Mouse (Mus musculus) common myeloid progenitor, adult 5-6 weeks (primary cell): ENCODE data around the gene D430041D05Rik. TPM values are rescaled to one million over a fixed set of nuclear protein-coding genes. Genes with fewer than 3 reads are reported as not detected.
A peak's percentile ranks its signal among the peaks of the same experiment; 100 is the strongest.

Source experiments
- ATAC-seq: replicated peaks from 2 replicates; pipeline ENCODE4 v1.8.0; 2016; ENCODE audit warnings: low read depth, mild to moderate bottlenecking, moderate TSS enrichment, inconsistent platforms; ENCODE audit not compliant: poor library complexity, severe bottlenecking
- total RNA-seq: library from RNA; stranded (forward); fragments of 200-1000, 187-1606 nt; gene quantifications from 2 replicates; pipeline ENCODE4 v1.2.3, GENCODE M21; 2017

The D430041D05Rik gene
- total RNA-seq, 1 experiment from 2014 or later, result not detected

DNA sequence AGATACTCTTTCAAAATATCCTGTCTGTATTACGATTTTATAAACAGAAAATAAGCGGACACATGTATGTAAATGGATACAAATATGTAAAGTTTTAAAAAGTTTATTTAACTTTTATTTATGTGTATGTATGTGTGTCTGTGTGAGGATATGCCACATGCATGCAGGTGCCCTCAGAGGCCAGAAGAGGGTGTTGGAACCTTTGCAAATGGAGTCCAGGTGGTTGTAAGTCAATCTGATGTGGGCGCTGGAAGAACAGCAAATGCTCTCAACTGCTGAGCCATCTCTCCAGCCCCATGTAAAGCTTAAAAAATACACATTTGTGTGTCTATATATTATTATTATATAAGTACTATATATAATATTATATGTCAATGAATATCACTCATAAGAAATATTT lies 237.4 kb downstream of the D430041D05Rik start:
- ATAC-seq, result no peak

DNA sequence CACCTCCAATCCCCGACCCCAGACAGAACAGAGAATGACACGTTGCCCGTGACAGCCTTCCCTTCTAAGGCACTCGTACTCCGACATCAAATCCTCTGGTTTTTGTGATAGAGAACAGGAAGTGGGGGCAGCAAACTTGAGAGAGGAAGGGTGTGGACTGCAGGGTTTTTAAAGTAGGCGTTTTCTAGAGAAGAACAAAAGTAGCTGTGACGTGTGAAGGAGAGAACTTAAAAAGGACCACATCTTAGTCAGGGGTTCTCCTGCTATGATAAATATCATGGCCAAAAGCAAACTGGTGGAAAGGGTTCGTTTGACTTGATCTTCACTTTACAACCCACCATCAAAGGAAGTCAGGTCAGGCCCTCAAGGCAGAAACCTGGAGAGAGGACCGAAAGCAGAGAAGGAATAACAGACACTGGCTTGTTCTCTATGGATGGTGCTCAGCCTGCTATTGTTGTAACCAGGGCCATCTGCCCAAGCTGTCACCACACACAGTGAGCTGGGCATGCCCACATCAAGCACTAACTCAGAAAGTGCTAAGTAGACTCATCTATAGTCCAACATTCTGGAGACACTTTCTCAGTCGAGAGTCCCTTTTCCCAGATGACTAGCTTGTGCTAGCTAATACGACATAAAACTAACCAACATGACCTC lies 238.0 kb downstream of the D430041D05Rik start:
- ATAC-seq, result peak; percentile 39

DNA sequence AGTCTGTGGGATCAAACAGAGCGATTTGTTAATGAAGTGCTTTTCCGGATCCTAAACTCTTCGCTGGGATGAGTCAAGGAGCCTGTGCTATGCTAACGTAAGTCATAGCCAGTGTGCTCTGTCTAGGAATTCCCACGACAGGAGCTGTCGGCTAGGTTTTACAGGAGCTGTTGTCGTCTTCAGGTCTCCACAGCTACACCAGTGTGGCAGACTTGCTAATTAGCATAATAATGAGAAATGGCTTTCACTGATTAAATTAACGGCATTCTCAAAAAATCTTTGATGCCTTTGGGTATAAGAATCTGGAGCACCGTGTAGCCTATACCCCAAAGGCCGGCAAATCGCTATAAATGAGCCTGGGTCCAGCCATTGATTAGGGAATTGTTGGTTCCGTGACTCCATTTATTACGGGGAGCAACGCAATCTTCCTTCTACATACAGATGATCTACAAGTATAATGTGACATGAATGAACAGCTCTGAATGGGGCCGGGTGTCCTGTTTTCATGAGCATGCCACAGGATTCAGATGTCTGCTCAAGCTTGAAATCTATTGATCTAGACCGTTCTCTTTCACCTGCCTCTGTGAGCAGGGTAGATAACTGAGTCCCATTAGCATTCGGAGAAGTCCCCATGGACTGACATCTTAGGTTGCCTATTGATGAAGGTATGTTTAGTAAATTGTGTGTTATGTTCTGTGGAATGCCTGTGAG lies 242.5 kb downstream of the D430041D05Rik start:
- no peak for ATAC-seq

DNA sequence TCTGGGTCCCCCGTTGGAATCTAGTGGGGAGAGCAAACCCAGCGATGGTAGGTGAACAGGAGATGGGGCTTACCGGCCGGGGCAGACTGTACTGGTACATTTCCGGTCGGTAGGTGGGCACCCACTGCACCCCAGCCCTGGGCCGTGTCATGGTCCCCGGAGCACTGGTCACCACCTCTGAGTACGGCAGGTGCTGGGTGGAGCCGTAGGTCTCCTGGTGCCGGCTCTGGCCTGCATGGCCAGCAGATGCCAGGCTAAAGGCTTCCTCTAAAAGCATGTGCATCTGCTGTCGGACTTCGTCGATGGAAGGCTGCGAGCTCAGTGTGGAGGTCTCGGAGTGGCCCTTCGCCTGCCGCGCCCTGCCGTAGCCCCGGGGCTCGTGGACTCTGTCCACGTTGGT lies 243.0 kb downstream of the D430041D05Rik start:
- no peak for ATAC-seq

DNA sequence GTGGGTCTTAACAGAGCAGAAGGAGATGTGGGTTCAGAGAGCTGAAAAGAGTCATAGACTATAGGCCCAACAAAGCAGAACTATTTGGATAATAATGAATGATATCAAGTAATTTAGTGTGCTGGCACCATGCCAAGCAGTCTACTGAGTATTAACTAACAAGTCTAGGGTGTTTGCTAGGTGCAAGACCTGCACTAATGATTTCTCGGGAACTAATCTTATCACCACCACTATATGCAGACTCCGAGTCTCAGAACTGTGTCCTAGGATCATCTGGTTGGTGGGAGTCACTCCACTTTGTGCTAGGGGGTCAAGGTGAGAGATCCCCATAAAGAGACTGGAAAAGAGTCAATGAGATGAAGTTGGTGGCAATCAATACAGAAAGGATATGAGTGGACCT lies 245.2 kb downstream of the D430041D05Rik start:
- ATAC-seq, result no peak

DNA sequence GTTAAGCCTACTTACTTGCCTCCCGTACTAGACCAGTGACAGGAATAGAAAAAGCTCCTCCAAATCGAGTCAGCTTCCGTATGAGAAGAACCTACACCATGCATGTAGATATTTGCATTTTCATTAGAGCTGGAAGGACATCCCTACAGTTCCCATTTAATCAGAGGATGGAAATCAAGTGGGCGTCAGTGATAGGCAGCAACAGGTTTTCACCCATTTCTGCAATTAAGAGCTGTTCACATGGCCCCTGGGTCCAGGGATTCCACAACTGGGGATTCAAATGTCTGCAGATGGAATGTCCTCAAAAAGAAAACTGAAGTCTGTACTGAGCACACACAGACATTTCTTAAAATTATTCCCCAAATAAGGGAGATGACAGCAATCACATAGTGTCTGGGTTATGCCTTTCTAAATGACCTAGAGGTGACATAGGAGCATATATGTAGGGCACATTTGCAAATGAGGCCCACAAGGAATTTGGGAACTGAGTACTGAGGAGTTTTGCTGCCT lies 246.8 kb downstream of the D430041D05Rik start:
- ATAC-seq, result no peak

DNA sequence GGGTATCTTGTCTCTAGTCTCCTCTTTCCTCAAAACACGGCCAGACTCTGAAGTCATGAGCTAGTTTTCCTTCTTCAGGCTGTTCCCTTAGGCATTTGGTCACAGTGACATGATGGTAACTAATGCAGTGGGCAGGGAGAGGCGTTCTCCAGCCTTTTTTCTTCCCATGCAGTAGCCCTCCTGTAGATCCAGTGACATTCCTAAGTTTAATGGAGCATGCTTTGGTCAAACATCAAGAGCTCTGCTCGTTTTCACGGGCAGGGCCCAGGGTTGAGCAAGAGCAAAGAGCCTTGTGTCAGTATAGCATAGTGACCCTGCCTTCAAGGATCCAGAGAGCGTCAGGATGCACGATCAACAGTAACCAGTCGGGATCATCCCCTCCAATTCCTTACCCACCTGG lies 247.4 kb downstream of the D430041D05Rik start:
- no peak for ATAC-seq

DNA sequence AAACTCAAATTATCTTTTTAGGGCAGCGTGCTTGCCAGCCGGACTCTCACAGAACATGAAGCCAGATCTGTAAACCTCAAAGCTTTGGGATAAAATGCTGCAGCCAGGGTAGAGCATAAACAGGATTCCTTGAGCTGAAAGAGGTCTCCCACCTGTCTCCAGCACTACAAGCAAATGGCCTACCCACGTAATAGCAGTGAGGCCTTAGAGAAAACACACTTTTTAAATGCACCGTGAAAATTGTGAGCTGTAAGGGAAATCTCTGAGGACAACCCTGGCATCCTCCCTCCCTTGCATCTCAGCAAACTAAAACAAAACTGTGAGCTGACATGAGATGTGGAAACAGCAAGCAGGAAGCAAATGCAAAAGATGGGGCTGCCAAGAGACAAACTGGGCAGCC lies 253.0 kb downstream of the D430041D05Rik start:
- ATAC-seq, result no peak

DNA sequence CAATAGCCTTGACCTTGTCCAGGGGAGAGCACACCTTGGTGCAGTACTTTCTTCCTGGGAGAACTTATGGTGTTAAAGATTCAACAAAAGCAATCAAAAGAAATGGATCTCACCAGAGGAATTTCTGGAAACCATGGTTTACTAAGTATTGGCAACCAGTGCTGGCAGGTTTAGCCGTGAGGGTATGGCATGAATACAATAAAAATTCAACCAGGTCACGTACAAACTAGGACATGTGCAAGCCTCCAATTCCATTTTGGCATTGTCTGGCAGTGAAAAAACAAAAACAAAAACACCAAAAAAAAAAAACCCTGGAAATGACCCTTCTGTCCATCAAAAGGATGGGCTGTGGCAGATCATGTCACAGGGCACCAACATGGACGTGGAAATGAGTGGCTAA lies 256.9 kb downstream of the D430041D05Rik start:
- ATAC-seq, result no peak

DNA sequence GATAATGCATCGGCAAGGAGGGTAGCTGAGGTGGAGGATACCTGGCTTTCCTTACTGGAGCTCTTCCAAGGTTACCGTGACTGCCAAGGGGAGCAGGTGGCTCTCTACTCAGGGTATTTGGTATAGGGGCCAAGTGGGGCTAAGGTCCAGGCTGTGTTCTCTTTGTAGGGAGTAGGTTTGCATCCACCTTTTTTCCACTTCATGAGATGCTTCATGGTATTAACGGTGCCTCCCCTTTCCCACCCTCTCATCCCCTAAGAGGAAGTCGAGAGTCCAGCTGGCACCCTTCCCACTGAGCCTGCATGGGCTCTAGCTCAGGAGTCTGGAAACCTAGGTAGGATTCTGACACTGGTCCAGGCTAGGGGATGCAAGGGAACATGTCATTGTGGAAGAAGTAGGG lies 257.5 kb downstream of the D430041D05Rik start:
- no peak for ATAC-seq

DNA sequence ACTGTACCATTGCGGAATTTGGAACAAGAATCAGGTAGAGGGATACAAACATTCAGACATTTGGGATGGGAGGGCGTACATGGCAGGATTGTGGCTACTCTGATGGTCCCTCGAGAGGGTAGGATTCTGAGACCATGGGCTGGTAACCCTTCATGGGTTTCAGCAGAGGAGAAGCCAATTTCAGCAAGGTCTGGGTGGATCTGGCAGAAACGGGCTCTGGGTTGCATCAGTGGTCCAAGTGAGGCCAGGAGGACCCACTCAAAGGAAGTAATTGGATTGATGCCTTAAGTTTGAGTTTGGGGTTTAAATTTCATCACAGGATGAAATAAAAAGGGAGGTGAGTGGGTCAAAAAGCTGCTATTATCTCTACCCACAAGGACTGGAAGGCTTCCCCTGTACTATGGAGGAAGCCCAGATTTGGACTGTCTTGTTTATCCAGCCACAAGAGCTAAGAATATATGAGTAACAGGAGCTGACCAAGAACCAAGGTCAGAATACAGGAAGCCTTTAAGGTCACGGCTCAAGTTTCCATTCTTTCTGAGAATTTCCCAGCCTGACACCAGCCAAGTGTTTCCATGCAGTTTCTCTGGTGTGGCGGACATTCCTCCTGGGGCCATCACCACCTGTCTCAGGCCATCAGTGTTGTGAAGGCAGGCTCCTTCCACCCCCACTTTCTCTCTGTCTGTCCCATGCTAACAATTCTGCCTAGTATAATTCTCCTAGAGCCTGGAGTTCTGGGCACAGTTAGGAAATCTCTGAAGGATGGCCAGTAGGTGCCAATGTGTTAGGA lies 260.0 kb downstream of the D430041D05Rik start:
- ATAC-seq, result no peak

DNA sequence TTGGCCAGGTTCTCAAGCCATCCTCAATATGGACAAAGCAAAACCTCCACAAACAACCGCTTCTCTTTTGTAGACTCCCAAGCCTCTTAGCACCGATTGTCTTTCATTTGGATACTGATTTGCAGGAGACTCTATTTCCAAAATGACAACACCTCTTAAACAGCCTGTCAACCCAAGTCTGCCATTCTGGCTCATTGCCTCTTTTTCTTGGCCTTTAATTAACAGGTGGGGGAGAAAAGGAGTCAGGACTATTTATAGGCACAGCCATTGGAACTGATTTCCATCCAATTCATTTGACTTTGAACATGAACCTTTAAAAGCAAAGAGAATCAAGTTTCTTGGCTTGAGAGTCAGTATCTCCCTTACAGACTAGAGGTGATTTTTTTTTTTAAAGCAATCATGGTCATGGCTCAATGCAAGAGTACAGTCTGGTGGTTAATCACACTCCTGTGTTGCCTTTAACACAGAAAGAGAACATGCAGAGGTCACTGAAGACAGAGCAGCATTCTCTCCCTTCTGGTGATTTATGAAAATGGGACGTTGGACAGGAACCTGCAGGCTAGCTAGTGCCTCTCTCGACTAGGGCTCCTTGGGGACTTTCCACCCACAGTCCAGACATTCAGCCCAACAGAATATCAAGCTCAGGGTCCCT lies 262.8 kb downstream of the D430041D05Rik start:
- ATAC-seq, result no peak

DNA sequence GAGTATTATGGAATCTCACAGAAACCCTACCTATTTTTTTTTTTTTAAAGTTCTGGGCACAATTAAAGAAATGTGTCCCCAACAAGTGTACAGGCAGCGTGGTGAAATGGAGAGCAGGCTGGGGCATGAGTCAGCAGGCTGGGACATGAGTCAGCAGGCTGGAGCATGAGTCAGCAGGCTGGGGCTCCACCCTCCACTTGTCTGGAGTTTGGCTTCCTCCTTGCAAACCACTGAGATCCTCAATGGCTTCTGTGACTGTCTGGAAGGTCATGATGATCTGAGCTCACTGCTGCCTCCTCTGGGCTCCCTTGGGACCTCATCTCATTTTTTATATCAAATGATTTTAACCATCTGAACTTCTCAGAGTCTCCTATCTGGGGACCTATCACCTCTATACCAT lies 264.8 kb downstream of the D430041D05Rik start:
- ATAC-seq, result peak; percentile 97

DNA sequence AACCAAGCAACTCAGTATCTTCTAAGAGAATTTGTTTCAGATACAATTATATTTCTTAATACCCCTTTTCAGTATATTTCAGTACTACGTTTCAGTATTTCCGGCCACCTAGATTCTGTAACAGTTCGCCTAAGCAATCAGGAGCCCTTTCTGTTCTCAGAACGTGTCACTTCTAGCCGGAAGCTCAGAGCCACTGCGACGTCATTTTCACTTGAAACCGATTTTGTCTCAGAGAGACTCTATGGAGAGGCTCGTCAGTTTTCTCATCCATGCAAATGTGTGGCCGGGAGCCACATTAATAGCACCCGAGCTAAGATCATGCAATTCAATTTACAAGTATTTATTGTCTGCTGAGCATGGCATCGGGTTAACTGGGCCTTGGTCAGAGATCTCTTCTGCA lies 266.8 kb downstream of the D430041D05Rik start:
- ATAC-seq, result no peak

DNA sequence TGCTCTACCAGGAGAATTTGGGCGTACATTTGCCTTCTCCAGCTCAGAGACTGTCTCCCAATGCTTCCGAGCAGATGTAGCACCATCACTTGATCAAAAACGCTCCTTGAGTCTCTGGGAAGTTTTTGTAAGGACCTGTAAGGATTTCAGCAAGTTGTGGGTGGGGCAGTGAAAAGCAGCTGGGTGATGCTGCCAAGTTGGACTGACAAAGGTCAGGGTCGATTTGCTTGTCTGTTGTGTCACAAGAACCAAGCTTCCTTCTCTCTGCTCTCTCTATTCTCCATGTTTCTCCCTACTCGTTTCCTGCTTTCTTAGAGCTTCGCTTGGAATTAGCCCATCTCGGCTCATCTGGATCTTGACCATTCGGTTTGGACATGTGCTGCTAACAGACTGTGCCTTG lies 268.7 kb downstream of the D430041D05Rik start:
- ATAC-seq, result no peak

DNA sequence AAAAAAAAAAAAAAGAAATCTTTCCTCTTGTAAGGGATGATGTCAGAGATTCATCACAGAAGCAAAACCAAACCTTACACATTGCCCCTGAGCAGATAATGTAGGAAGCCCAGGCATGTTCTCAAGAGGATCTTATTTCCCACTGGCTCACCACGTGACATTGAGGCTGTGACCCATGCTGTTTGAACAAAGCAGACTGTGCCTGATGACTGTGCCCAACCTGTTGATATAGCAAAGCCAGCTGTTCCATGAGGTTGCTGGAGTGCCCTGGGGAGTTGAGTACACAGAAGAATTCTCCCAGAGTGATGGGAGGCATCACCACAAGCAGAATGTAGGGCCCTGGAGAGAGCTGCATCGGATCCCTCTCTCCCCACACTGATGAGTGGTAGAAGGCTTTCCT lies 274.9 kb downstream of the D430041D05Rik start:
- ATAC-seq, result no peak

DNA sequence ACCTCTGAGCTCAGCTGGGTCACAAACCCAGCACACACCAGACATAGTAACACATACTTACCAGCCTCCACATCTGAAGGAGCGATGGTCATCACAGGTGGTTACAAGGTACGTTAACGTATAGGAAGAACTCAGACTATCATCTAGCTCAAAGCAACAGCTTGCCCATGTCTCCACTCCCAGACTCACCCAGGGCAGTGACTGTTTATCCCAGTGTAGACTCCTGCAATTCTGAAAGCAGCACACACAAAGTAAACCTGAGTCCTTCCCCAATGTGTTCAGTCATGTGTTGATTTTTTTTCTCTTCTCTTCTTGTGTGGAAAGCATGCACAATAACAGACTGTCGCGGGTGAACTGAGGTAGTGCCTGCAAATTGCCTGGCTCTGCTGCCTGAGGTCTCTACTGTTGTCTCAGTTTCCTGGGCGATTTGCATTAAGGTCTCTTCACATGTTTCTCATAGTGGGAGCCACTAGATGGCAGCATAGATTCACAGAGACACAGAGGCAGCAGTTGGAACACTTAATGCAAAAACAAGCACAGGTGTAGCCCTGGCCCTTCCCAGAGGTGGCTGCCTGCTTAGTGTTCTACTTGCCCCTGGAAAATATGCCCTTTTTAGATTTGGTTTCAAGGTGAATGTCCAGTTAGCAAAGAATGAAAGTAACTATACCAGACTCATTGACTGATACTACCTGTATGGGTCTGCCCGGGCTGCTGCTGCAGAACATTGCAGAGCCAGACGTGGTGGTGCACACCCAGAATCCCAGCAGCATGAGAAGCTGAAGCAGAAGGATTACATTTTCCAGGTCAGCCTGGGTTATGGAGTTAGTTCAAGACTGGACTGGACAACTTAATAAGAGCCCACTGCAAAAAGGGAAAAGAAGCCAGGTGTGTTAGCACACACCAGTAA lies 276.4 kb downstream of the D430041D05Rik start:
- peak; percentile 63 for ATAC-seq

DNA sequence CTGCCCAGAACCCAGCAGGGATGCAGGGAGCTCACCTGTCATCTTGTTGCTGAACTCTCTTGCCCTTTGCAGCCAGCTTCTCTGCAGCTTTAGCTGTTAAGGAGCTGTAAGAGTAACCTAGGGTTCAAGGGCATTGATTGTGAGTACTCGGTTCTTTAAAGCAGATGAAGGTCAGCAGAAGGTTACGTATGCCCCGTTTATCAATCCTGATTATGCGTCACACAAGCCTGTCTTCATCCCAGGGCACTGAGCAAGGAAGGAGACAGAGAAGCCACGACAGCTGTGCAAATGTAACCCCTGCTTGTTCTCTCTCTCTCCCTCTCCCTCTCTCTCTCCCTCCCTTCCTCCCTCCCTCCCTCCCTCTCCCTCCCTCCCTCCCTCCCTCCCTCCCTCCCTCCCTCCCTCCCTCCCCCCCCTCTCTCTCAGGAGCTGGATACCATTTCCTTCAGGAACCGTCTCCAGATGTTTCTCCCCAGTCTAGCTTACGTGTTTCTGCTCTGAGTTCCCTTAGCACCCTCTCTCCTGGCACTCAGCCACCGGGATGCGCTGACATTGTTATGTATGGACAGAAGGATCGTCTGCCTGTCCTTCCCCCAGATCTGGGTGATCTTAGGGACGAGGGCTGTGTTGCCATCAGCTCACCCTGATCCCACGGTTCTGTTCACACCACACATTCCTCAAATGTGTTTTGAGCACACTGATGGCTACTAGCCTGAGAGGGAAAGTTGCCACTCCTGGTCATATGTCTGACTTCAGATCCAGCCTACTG lies 277.6 kb downstream of the D430041D05Rik start:
- ATAC-seq, result no peak
